Mouse (Mus musculus): ENCODE measurements around the gene Tcp1.
"Not testable (repeated sequence)": the region's sequence is repeated elsewhere in the genome, so short reads cannot be mapped to it uniquely, and the experiment has no call there.

Tcp1 gene

GRCm38 (mm10) chr17:12915488-12915880 lies at the start of gene Tcp1:
Gene Tcp1 (plus strand): TSS chr17:12915701.
- in situ Hi-C loops (cut with MboI; ENCODE audit: low pct_unique_long_range_greater_than_20kb in 1 of 2, low sequenced_read_pairs in 2 of 2, unreplicated experiment in 1 of 2), result loop anchor here in 1 of 2 experiments (10.0 kb wide), 1 partner anchor 69 kb away; no protein-coding TSS in a partner anchor

GRCm38 (mm10) chr17:12866853-12867252 lies 48.6 kb upstream of the Tcp1 start:
- in situ Hi-C loops (cut with MboI; ENCODE audit: low pct_unique_long_range_greater_than_20kb in 1 of 2, low sequenced_read_pairs in 2 of 2, unreplicated experiment in 1 of 2), result no loop called here

- in situ Hi-C loops (cut with MboI; ENCODE audit: low pct_unique_long_range_greater_than_20kb in 1 of 2, low sequenced_read_pairs in 2 of 2, unreplicated experiment in 1 of 2), result no loop called here
Measured at GRCm38 (mm10) chr17:12868043-12868442, 47.5 kb upstream of the Tcp1 start, which contains the start of gene Mas1. Gene Mas1 (minus strand): TSS chr17:12868143.

- in situ Hi-C loops (cut with MboI; ENCODE audit: low pct_unique_long_range_greater_than_20kb in 1 of 2, low sequenced_read_pairs in 2 of 2, unreplicated experiment in 1 of 2), result no loop called here
Measured at GRCm38 (mm10) chr17:12868640-12869039, 46.9 kb upstream of the Tcp1 start.

GRCm38 (mm10) chr17:12872275-12873028 lies 43.0 kb upstream of the Tcp1 start:
- in situ Hi-C loops (cut with MboI; ENCODE audit: low pct_unique_long_range_greater_than_20kb in 1 of 2, low sequenced_read_pairs in 2 of 2, unreplicated experiment in 1 of 2), result no loop called here

GRCm38 (mm10) chr17:12875734-12876133 lies 39.8 kb upstream of the Tcp1 start, which contains the start of gene Mrgprh:
Gene Mrgprh (plus strand): TSS chr17:12876034.
- in situ Hi-C loops (cut with MboI; ENCODE audit: low pct_unique_long_range_greater_than_20kb in 1 of 2, low sequenced_read_pairs in 2 of 2, unreplicated experiment in 1 of 2), result no loop called here

- in situ Hi-C loops (cut with MboI; ENCODE audit: low pct_unique_long_range_greater_than_20kb in 1 of 2, low sequenced_read_pairs in 2 of 2, unreplicated experiment in 1 of 2), result loop anchor here in 1 of 2 experiments (10.0 kb wide), 1 partner anchor 665 kb away; no protein-coding TSS in a partner anchor
Measured at GRCm38 (mm10) chr17:12880178-12880577, 35.3 kb upstream of the Tcp1 start.

GRCm38 (mm10) chr17:12881216-12881615 lies 34.3 kb upstream of the Tcp1 start:
- in situ Hi-C loops (cut with MboI; ENCODE audit: low pct_unique_long_range_greater_than_20kb in 1 of 2, low sequenced_read_pairs in 2 of 2, unreplicated experiment in 1 of 2), result loop anchor here in 1 of 2 experiments (10.0 kb wide), 1 partner anchor 664 kb away; no protein-coding TSS in a partner anchor

- in situ Hi-C loops (cut with MboI; ENCODE audit: low pct_unique_long_range_greater_than_20kb in 1 of 2, low sequenced_read_pairs in 2 of 2, unreplicated experiment in 1 of 2), result loop anchor here in 1 of 2 experiments (10.0 kb wide), 1 partner anchor 658 kb away; no protein-coding TSS in a partner anchor
Measured at GRCm38 (mm10) chr17:12886620-12887019, 28.9 kb upstream of the Tcp1 start.

GRCm38 (mm10) chr17:12887021-12887775 lies 28.3 kb upstream of the Tcp1 start:
- in situ Hi-C loops (cut with MboI; ENCODE audit: low pct_unique_long_range_greater_than_20kb in 1 of 2, low sequenced_read_pairs in 2 of 2, unreplicated experiment in 1 of 2), result loop anchor here in 1 of 2 experiments (10.0 kb wide), 1 partner anchor 658 kb away; no protein-coding TSS in a partner anchor

- in situ Hi-C loops (cut with MboI; ENCODE audit: low pct_unique_long_range_greater_than_20kb in 1 of 2, low sequenced_read_pairs in 2 of 2, unreplicated experiment in 1 of 2), result no loop called here
Measured at GRCm38 (mm10) chr17:12891054-12891453, 24.4 kb upstream of the Tcp1 start.

GRCm38 (mm10) chr17:12892033-12892432 lies 23.5 kb upstream of the Tcp1 start:
- in situ Hi-C loops (cut with MboI; ENCODE audit: low pct_unique_long_range_greater_than_20kb in 1 of 2, low sequenced_read_pairs in 2 of 2, unreplicated experiment in 1 of 2), result no loop called here

- in situ Hi-C loops (cut with MboI; ENCODE audit: low pct_unique_long_range_greater_than_20kb in 1 of 2, low sequenced_read_pairs in 2 of 2, unreplicated experiment in 1 of 2), result no loop called here
Measured at GRCm38 (mm10) chr17:12897674-12898073, 17.8 kb upstream of the Tcp1 start.

GRCm38 (mm10) chr17:12898607-12899006 lies 16.9 kb upstream of the Tcp1 start:
- in situ Hi-C loops (cut with MboI; ENCODE audit: low pct_unique_long_range_greater_than_20kb in 1 of 2, low sequenced_read_pairs in 2 of 2, unreplicated experiment in 1 of 2), result not testable (repeated sequence)

- in situ Hi-C loops (cut with MboI; ENCODE audit: low pct_unique_long_range_greater_than_20kb in 1 of 2, low sequenced_read_pairs in 2 of 2, unreplicated experiment in 1 of 2), result no loop called here
Measured at GRCm38 (mm10) chr17:12902291-12902690, 13.2 kb upstream of the Tcp1 start.

- in situ Hi-C loops (cut with MboI; ENCODE audit: low pct_unique_long_range_greater_than_20kb in 1 of 2, low sequenced_read_pairs in 2 of 2, unreplicated experiment in 1 of 2), result no loop called here
Measured at GRCm38 (mm10) chr17:12903372-12904333, 11.8 kb upstream of the Tcp1 start.

- in situ Hi-C loops (cut with MboI; ENCODE audit: low pct_unique_long_range_greater_than_20kb in 1 of 2, low sequenced_read_pairs in 2 of 2, unreplicated experiment in 1 of 2), result no loop called here
Measured at GRCm38 (mm10) chr17:12904349-12904748, 11.2 kb upstream of the Tcp1 start.

GRCm38 (mm10) chr17:12905810-12906209 lies 9.7 kb upstream of the Tcp1 start:
- in situ Hi-C loops (cut with MboI; ENCODE audit: low pct_unique_long_range_greater_than_20kb in 1 of 2, low sequenced_read_pairs in 2 of 2, unreplicated experiment in 1 of 2), result no loop called here
